Mouse (Mus musculus) neutrophil, adult 59 days (primary cell): Measurements from ENCODE around the gene Astl. TPM values are rescaled to one million over a fixed set of nuclear protein-coding genes. Genes with fewer than 3 reads are reported as not detected.

Source experiments
- total RNA-seq, 2 experiments: library from RNA; stranded (reverse); gene quantifications; 1 replicate in 1 of 2; 2 replicates in 1 of 2; pipeline ENCODE4 v1.2.4; 2023

The Astl gene
- total RNA-seq = under 1 TPM; 0.13 to 0.15 TPM

GRCm38 (mm10) chr2:127338416-127338815 is at the start of gene Astl:
Gene Astl (plus strand): TSS chr2:127338639.

DNA sequence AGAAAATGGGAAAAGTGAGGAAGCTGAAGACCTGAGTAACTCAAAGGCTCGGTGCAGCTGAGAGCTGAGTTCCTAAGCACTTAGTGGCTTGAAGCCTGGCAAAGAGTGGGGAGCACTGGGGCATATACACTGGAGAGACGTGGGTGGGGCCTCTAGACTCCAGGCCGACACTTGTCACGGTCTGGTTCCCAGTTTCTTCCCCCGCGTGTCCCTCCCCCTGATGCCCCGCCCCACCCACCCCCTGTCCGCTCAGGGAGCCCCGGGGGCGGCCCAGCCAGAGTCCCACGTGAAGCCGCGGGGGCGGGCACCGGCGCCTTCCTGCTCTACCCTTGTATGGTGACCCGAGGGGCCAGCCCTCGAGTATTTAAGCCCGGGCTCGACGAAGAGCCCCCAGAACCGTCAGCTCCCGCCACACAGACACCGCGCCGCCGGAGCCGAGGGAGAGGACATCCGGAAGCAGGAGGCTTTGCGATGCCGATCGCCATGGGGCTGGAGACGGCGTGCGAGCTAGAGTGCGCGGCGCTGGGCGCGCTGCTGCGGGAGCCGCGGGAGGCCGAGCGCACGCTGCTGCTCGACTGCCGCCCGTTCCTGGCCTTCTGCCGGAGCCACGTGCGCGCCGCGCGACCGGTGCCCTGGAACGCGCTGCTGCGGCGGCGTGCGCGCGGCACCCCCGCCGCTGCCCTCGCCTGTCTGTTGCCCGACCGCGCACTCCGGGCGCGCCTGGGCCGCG is 2.5 kb upstream of the Astl start, which contains the start of gene Dusp2:
Dusp2 (plus strand) TSS at position 393 of the 730 bp plus-strand sequence.

GRCm38 (mm10) chr2:127362459-127363281 is 24.2 kb downstream of the Astl start, which contains the start of gene Adra2b:
Gene Adra2b (plus strand): TSS chr2:127363208.

Other genes with a start within 250 kb of the Astl start
- gene Ncaph, start 204.7 kb upstream of the Astl start, total RNA-seq = 10 to 100 TPM; 41.4 to 56.2 TPM
- gene Itpripl1, start 195.2 kb upstream of the Astl start, total RNA-seq = 10 to 100 TPM; 19.4 to 26.4 TPM
- gene 1810024B03Rik, start 130.4 kb upstream of the Astl start, total RNA-seq = under 1 TPM; 0.42 to 0.57 TPM
- 100 to 1,000 TPM in 1 of 2 experiments, 10 to 100 TPM in 1; 81.3 to 102 TPM for gene Snrnp200, start 130.3 kb upstream of the Astl start, total RNA-seq
- gene Ciao1, start 90.8 kb upstream of the Astl start, total RNA-seq = 10 to 100 TPM; 30.8 to 34.3 TPM
- gene Tmem127, start 90.7 kb upstream of the Astl start, total RNA-seq = 10 to 100 TPM; 69.0 to 73.6 TPM
- 10 to 100 TPM; 65.0 to 72.4 TPM for gene Stard7, start 68.4 kb upstream of the Astl start, total RNA-seq
- 10 to 100 TPM; 44.8 to 47.5 TPM for gene Dusp2, start 2.5 kb upstream of the Astl start, total RNA-seq
- not detected for gene Adra2b, start 24.6 kb downstream of the Astl start, total RNA-seq
- gene Gpat2, start 86.6 kb downstream of the Astl start, total RNA-seq = not detected
- gene Fahd2a, start 105.9 kb downstream of the Astl start, total RNA-seq = 1 to 10 TPM; 7.6 to 8.4 TPM
- 1 to 10 TPM in 1 of 2 experiments, under 1 TPM in 1; 0.95 to 1.5 TPM for gene Kcnip3, start 183.5 kb downstream of the Astl start, total RNA-seq
- gene Prom2, start 202.8 kb downstream of the Astl start, total RNA-seq = not detected
- gene Zfp661, start 248.5 kb downstream of the Astl start, total RNA-seq = 1 to 10 TPM in 1 of 2 experiments, under 1 TPM in 1; 0.49 to 1.3 TPM
- gene Mrps5, start 248.6 kb downstream of the Astl start, total RNA-seq = 10 to 100 TPM; 45.7 to 52.9 TPM